Mouse (Mus musculus) kidney, postnatal 0 days (tissue): ENCODE data around the gene Lrmda. TPM values are rescaled to one million over a fixed set of nuclear protein-coding genes. Genes with fewer than 3 reads are reported as not detected.
A peak's percentile ranks its signal among the peaks of the same experiment; 100 is the strongest.

Experiments used
- ATAC-seq: fragments of 200-750 bp; cut with Nextera tagmentation; replicated peaks from 2 replicates; pipeline ENCODE4 v1.8.0; 2017; ENCODE audit warnings: low read depth, moderate number of reproducible peaks, moderate TSS enrichment, moderate library complexity; ENCODE audit not compliant: low FRiP score
- DNase-seq: peaks from one replicate; pipeline ENCODE4 v3.0.0-alpha.2; 2016; ENCODE audit warnings: low spot score
- H3K27ac ChIP-seq: fragments of 300-500 bp; sonication (generic); 2 replicates; pipeline ENCODE4 v1.5.1; 2014; ENCODE audit warnings: mild to moderate bottlenecking
- H3K27me3 ChIP-seq: fragments of 300-500 bp; sonication (generic); 2 replicates; pipeline ENCODE4 v1.6.1; 2014; ENCODE audit warnings: low read length, mixed read lengths; ENCODE audit not compliant: insufficient read depth
- H3K36me3 ChIP-seq: fragments of 300-500 bp; sonication (generic); 2 replicates; pipeline ENCODE4 v1.6.1; 2014; ENCODE audit warnings: low read length, mixed read lengths; ENCODE audit not compliant: insufficient read depth
- H3K4me1 ChIP-seq: fragments of 300-500 bp; sonication (generic); replicated peaks from 2 replicates; pipeline ENCODE4 v1.6.1; 2014; ENCODE audit warnings: antibody characterized with exemption, low read length, mixed read lengths; ENCODE audit not compliant: insufficient read depth
- H3K4me2 ChIP-seq: fragments of 300-500 bp; sonication (generic); 2 replicates; pipeline ENCODE4 v1.6.1; 2014; ENCODE audit warnings: mild to moderate bottlenecking, low read length, moderate library complexity, mixed read lengths
- H3K4me3 ChIP-seq: fragments of 300-500 bp; sonication (generic); replicated peaks from 2 replicates; pipeline ENCODE4 v1.5.1; 2014; ENCODE audit warnings: low read depth, low read length
- H3K9ac ChIP-seq: fragments of 300-500 bp; sonication (generic); 2 replicates; pipeline ENCODE4 v1.6.1; 2014; ENCODE audit warnings: low read depth, low read length
- H3K9me3 ChIP-seq: fragments of 300-500 bp; sonication (generic); replicated peaks from 2 replicates; pipeline ENCODE4 v1.6.1; 2016; ENCODE audit warnings: low read length, inconsistent platforms, mixed read lengths
- CTCF ChIP-seq: IDR thresholded peaks from 2 replicates; pipeline ENCODE4 v1.5.1; 2016; ENCODE audit warnings: antibody characterized with exemption, low read depth, mild to moderate bottlenecking, moderate library complexity
- WGBS: fragments of 180-500 bp; shearing (Covaris S2); extraction: QIAGEN DNeasy Blood & Tissue Kit; methylation state at CpG from one replicate; pipeline ENCODE4 v1.1.7; 2014; 5-methylcytosine and 5-hydroxymethylcytosine counted together
- polyA plus RNA-seq: library from polyadenylated mRNA; unstranded; fragments of >200 nt; fragmentation: Nextera tagmentation; extraction: Ambion mirVana; gene quantifications from 2 replicates; pipeline ENCODE4 v1.2.1, GENCODE M21; 2015

Lrmda gene
- polyA plus RNA-seq, 1 experiment from 2014 or later = 0.83 TPM

- DNase-seq = peak; percentile 90
- H3K27ac ChIP-seq = 0 out of 2 replicates have a peak overlapping the region, but pooled peaks have one; percentile 43
- H3K27me3 ChIP-seq = no peaks in the 10 kb centered on the region
Observed at GRCm38 (mm10) chr14:22757493-22757892, 738.0 kb downstream of the Lrmda start.

DNA sequence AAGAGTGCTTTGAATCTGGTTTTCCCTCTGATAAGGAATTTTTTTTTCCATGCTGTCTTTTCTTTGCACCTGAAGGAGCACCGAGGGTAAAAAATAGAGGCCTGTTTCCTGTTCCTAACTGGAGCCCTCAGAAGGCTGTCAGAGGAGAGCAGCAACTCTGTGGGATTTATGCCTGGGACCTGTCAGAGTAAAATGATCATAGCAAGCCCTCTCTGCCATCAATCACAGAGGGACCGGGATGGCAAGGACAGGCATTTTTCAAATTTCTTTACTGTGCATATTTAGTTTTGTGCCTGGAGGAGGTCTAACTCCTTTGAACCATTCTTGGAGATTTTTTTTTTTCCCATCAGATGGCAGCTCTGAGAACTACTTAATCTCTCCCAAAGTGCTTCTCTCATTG is 739.7 kb downstream of the Lrmda start:
- Histone ChIP-seq H3K27me3 (no peaks in the 10 kb centered on the region), H3K27ac (peak overlapping the region; percentile 84), H3K9me3 (no peaks in the 10 kb centered on the region), H3K4me1 (0 out of 2 replicates have a peak, but pooled peaks cover 3% of the 10 kb centered on the region), H3K4me2 (no peak overlapping the region), H3K4me3 (no peak overlapping the region), H3K36me3 (no peaks in the 10 kb centered on the region), H3K9ac (no peak overlapping the region)
- DNase-seq (peak; percentile 62), ATAC-seq (no peak)
- 11% methylated on average over 2 of the region's 2 CpGs for WGBS
- TF ChIP-seq CTCF = no peak

More at GRCm38 (mm10) chr14:22757493-22757892, 738.0 kb downstream of the Lrmda start:
- ATAC-seq = 0 out of 2 replicates have a peak, but pooled peaks have one; percentile 42
- H3K36me3 ChIP-seq = no peaks in the 10 kb centered on the region
- TF ChIP-seq CTCF = no peak
- H3K9me3 ChIP-seq = no peaks in the 10 kb centered on the region
- H3K4me1 ChIP-seq = peaks cover 3% of the 10 kb centered on the region; the same call in 1 of the 2 replicates
- WGBS = 63% methylated on average over 3 of the region's 3 CpGs
- no peak overlapping the region for H3K4me2 ChIP-seq
- H3K9ac ChIP-seq = no peak overlapping the region
- no peak overlapping the region for H3K4me3 ChIP-seq

DNA sequence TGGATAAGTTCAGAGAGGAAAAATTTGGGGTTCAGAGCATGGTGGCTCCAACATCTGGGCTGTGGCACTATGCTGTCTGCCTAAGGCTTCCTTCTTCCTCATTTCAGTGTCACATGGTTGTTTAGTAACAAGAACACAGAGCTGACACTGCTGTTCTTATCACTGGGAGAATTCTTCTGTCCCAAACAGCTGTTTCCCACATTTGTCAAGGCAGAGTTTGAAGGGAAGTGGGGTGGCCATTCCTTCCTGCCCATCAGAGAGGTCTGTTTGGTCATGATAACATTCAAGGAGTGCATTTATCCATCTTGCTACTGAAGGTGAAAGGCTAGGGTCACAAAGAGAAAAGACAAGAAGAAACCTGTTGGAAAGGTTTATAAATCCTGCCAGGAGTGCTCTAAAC is 740.2 kb downstream of the Lrmda start:
- peak; percentile 31; the same call in 1 of the 2 replicates for ATAC-seq

GRCm38 (mm10) chr14:22760241-22761039 is 740.9 kb downstream of the Lrmda start:
- H3K4me1 ChIP-seq = 0 out of 2 replicates have a peak, but pooled peaks cover 3% of the 10 kb centered on the region
- no peak overlapping the region for H3K4me3 ChIP-seq
- peak; percentile 90 for ATAC-seq
- no peak for TF ChIP-seq CTCF
- no peaks in the 10 kb centered on the region for H3K27me3 ChIP-seq
- 22% methylated on average over 7 of the region's 7 CpGs for WGBS
- no peaks in the 10 kb centered on the region for H3K9me3 ChIP-seq
- DNase-seq = peak; percentile 97
- peak overlapping the region; percentile 84 for H3K27ac ChIP-seq
- H3K36me3 ChIP-seq = no peaks in the 10 kb centered on the region
- H3K9ac ChIP-seq = no peak overlapping the region
- H3K4me2 ChIP-seq = no peak overlapping the region

More for the DNA sequence above, 740.2 kb downstream of the Lrmda start:
- no peak for TF ChIP-seq CTCF
- Histone ChIP-seq H3K27ac (peak overlapping the region; percentile 84), H3K27me3 (no peaks in the 10 kb centered on the region), H3K9me3 (no peaks in the 10 kb centered on the region), H3K4me3 (no peak overlapping the region), H3K9ac (no peak overlapping the region), H3K36me3 (no peaks in the 10 kb centered on the region), H3K4me2 (no peak overlapping the region), H3K4me1 (0 out of 2 replicates have a peak, but pooled peaks cover 3% of the 10 kb centered on the region)
- DNase-seq = peak; percentile 85

DNA sequence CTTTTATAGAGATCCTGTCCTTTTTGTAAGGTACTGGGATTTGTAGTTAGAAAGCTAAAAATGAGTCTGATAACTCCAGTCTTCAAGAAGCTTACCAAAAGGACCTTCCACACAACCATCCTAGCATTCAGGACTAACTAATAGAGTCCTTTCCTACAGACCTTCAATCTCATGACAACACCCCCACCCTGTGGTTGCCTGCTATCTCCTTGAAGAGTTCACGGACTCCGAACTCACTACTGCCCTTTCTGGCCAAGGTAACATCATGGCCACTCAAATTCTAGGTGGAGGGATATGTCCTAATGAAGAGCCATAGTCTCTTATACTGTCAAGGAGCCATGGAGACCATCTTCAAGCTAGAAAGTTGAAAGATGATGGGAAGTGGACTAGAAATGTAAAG is 762.2 kb downstream of the Lrmda start:
- Histone ChIP-seq H3K4me2 (no peak overlapping the region), H3K27me3 (no peaks in the 10 kb centered on the region), H3K36me3 (no peaks in the 10 kb centered on the region), H3K9me3 (no peaks in the 10 kb centered on the region), H3K4me1 (peaks cover 25% of the 10 kb centered on the region), H3K4me3 (no peak overlapping the region), H3K9ac (no peak overlapping the region), H3K27ac (0 out of 2 replicates have a peak overlapping the region, but pooled peaks have one; percentile 20)
- WGBS = 91% methylated on average over 2 of the region's 2 CpGs
- peak; percentile 80 for DNase-seq
- ATAC-seq = no peak
- TF ChIP-seq CTCF = peak; percentile 78

GRCm38 (mm10) chr14:22782365-22782764 is 762.9 kb downstream of the Lrmda start:
- H3K27ac ChIP-seq = peak overlapping the region; percentile 21; the same call in 1 of the 2 replicates
- 27% methylated on average over 2 of the region's 2 CpGs for WGBS
- H3K4me3 ChIP-seq = no peak overlapping the region
- DNase-seq = peak; percentile 85
- H3K27me3 ChIP-seq = no peaks in the 10 kb centered on the region
- no peak overlapping the region for H3K4me2 ChIP-seq
- peak; percentile 34 for ATAC-seq
- no peaks in the 10 kb centered on the region for H3K9me3 ChIP-seq
- H3K9ac ChIP-seq = no peak overlapping the region
- H3K4me1 ChIP-seq = peaks cover 25% of the 10 kb centered on the region
- TF ChIP-seq CTCF = peak; percentile 59
- no peaks in the 10 kb centered on the region for H3K36me3 ChIP-seq
